Mouse (Mus musculus) liver, embryonic 12.5 days (tissue): Measurements from ENCODE around the gene Abhd12. TPM values are rescaled to one million over a fixed set of nuclear protein-coding genes. Genes with fewer than 3 reads are reported as not detected.

ENCODE experiments used
- ATAC-seq: fragments of 200-750 bp; cut with Nextera tagmentation; 2 replicates; pipeline ENCODE4 v1.8.0; 2017; ENCODE audit warnings: moderate number of reproducible peaks, mild to moderate bottlenecking, moderate library complexity
- H3K27ac ChIP-seq: fragments of 300-500 bp; sonication (generic); 2 replicates; pipeline ENCODE4 v1.5.1; 2016; ENCODE audit warnings: mild to moderate bottlenecking
- H3K27me3 ChIP-seq: fragments of 300-500 bp; sonication (generic); replicated peaks from 2 replicates; pipeline ENCODE4 v1.6.1; 2016; ENCODE audit warnings: mild to moderate bottlenecking, moderate library complexity
- H3K36me3 ChIP-seq: fragments of 300-500 bp; sonication (generic); 2 replicates; pipeline ENCODE4 v1.6.1; 2016; ENCODE audit warnings: mild to moderate bottlenecking, moderate library complexity
- H3K4me1 ChIP-seq: fragments of 300-500 bp; sonication (generic); 2 replicates; pipeline ENCODE4 v1.6.1; 2016
- H3K4me2 ChIP-seq: fragments of 300-500 bp; sonication (generic); 2 replicates; pipeline ENCODE4 v1.6.1; 2016; ENCODE audit warnings: mild to moderate bottlenecking, moderate library complexity
- H3K4me3 ChIP-seq: fragments of 300-500 bp; sonication (generic); 2 replicates; pipeline ENCODE4 v1.5.1; 2016; ENCODE audit warnings: mild to moderate bottlenecking, moderate library complexity
- H3K9ac ChIP-seq: fragments of 300-500 bp; sonication (generic); 2 replicates; pipeline ENCODE4 v1.6.1; 2016; ENCODE audit warnings: mild to moderate bottlenecking, moderate library complexity
- H3K9me3 ChIP-seq: fragments of 300-500 bp; sonication (generic); replicated peaks from 2 replicates; pipeline ENCODE4 v1.6.1; 2016; ENCODE audit warnings: mild to moderate bottlenecking, moderate library complexity
- WGBS: fragments of 180-500 bp; shearing (Covaris S2); methylation state at CpG from one replicate; pipeline ENCODE4 v1.1.7; 2016; ENCODE audit not compliant: insufficient replicate concordance; 5-methylcytosine and 5-hydroxymethylcytosine counted together
- polyA plus RNA-seq: library from polyadenylated mRNA; unstranded; fragments of >200 nt; fragmentation: Nextera tagmentation; extraction: Ambion mirVana; gene quantifications from 2 replicates; pipeline ENCODE4 v1.2.1, GENCODE M21; 2016

The Abhd12 gene
- polyA plus RNA-seq, 1 experiment from 2014 or later = 25.3 TPM

- 63% methylated on average over 4 of the region's 4 CpGs for WGBS
- peaks cover 26% of the 10 kb centered on the region for H3K36me3 ChIP-seq
- H3K27ac ChIP-seq = no peak overlapping the region
- H3K9me3 ChIP-seq = no peaks in the 10 kb centered on the region
- no peak overlapping the region for H3K9ac ChIP-seq
- H3K27me3 ChIP-seq = no peaks in the 10 kb centered on the region
- H3K4me3 ChIP-seq = no peak overlapping the region
- H3K4me2 ChIP-seq = 0 out of 2 replicates have a peak overlapping the region, but pooled peaks have one; percentile 2
- ATAC-seq = no peak
- peaks cover 29% of the 10 kb centered on the region for H3K4me1 ChIP-seq
These were observed 115.6 kb downstream of the Abhd12 start for GRCm38 (mm10) chr2:150788768-150789550.

GRCm38 (mm10) chr2:150787234-150787771, 117.2 kb downstream of the Abhd12 start:
- WGBS = 1% methylated on average over 23 of the region's 23 CpGs
- ATAC-seq = 0 out of 2 replicates have a peak, but pooled peaks have one; percentile 0

DNA sequence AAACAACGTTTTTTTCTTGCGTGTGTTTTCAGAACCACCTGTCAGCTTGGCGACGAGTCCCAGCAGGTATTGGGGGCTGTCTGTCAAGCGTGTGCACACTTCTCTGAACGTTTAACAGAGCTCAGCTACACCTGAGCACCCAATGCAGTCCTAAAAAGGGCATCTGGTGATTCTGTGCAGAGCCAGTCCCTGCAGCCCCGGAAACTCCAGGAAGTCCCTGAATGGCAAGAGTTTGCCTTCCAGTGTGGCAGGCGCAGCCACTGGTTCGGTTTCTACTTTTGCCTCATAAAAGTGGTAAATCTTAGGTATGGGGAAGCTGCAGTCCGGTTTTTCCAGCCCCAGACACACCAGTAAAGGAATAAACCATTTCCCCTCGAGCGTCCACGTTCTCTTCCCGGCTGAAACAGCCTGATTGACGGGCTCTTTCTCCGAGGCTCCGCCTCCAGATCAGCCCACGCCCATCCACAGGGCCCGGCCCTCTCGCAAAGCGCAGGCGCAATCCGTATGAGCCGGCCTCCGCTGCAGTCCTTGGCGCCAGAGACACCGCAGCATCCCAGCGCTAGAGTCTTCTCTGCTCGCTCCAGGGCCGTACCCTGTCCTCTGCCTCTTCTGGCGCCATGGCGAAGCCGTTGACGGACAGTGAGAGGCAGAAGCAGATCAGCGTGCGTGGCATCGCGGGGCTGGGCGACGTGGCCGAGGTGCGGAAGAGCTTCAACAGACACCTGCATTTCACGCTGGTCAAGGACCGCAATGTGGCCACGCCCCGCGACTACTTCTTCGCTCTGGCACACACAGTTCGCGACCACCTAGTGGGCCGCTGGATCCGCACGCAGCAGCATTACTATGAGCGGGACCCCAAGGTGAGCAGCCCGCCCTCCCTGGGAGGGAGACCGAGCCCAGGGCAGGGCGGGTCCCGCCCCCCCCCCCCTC, 118.0 kb downstream of the Abhd12 start, which contains the start of gene Pygb:
Gene Pygb (plus strand): TSS at position 485 of the 930 bp plus-strand sequence.
- Histone ChIP-seq H3K9me3 (no peaks in the 10 kb centered on the region), H3K27me3 (no peaks in the 10 kb centered on the region), H3K9ac (peak within 1 kb of the TSS; percentile 72), H3K4me3 (peak within 1 kb of the TSS; percentile 76), H3K27ac (peak within 1 kb of the TSS; percentile 54), H3K36me3 (0 out of 2 replicates have a peak, but pooled peaks cover 7% of the 10 kb centered on the region), H3K4me1 (peaks cover 29% of the 10 kb centered on the region), H3K4me2 (peak within 1 kb of the TSS; percentile 99)
- ATAC-seq = peak; percentile 96
- 2% methylated on average over 58 of the region's 58 CpGs for WGBS

More at GRCm38 (mm10) chr2:150787234-150787771, 117.2 kb downstream of the Abhd12 start:
- H3K27me3 ChIP-seq = no peaks in the 10 kb centered on the region
- peak overlapping the region; percentile 76 for H3K4me3 ChIP-seq
- peak overlapping the region; percentile 54; the same call in 1 of the 2 replicates for H3K27ac ChIP-seq
- peaks cover 29% of the 10 kb centered on the region for H3K4me1 ChIP-seq
- H3K4me2 ChIP-seq = peak overlapping the region; percentile 99
- H3K9ac ChIP-seq = peak overlapping the region; percentile 72
- peaks cover 14% of the 10 kb centered on the region for H3K36me3 ChIP-seq
- no peaks in the 10 kb centered on the region for H3K9me3 ChIP-seq

- no peaks in the 10 kb centered on the region for H3K27me3 ChIP-seq
- H3K4me1 ChIP-seq = peaks cover 26% of the 10 kb centered on the region
- H3K36me3 ChIP-seq = no peaks in the 10 kb centered on the region
- WGBS = 38% methylated on average over 2 of the region's 2 CpGs
- H3K9ac ChIP-seq = no peak overlapping the region
- H3K9me3 ChIP-seq = no peaks in the 10 kb centered on the region
- H3K27ac ChIP-seq = no peak overlapping the region
- ATAC-seq = no peak
- no peak overlapping the region for H3K4me3 ChIP-seq
- no peak overlapping the region for H3K4me2 ChIP-seq
These were observed 121.7 kb downstream of the Abhd12 start for GRCm38 (mm10) chr2:150782801-150783200.

Other genes starting within 250 kb of the Abhd12 start
- gene Acss1, start 236.2 kb downstream of the Abhd12 start, polyA plus RNA-seq = 47.4 and 53.8 TPM in 2 replicates
- gene Vsx1, start 215.4 kb downstream of the Abhd12 start, polyA plus RNA-seq = not detected in 2 replicates
- 21.0 and 21.2 TPM in 2 replicates for gene Entpd6, start 155.7 kb downstream of the Abhd12 start, polyA plus RNA-seq
- 32.9 and 34.0 TPM in 2 replicates for gene Pygb, start 118.0 kb downstream of the Abhd12 start, polyA plus RNA-seq
- gene Gins1, start 659 bp upstream of the Abhd12 start, polyA plus RNA-seq = 50.2 and 51.1 TPM in 2 replicates
- gene Ninl, start 134.6 kb upstream of the Abhd12 start, polyA plus RNA-seq = 18.6 and 18.7 TPM in 2 replicates
- gene Nanp, start 134.7 kb upstream of the Abhd12 start, polyA plus RNA-seq = 74.4 and 76.2 TPM in 2 replicates
- not detected in 2 replicates for gene Gm14151, start 187.6 kb upstream of the Abhd12 start, polyA plus RNA-seq
- gene Gm14147, start 193.5 kb upstream of the Abhd12 start, polyA plus RNA-seq = not detected in 2 replicates